Mouse (Mus musculus) kidney, postnatal 10 days (tissue): ENCODE measurements around the gene Nfkbib.

Experiments used
- DNase-seq: peaks from one replicate; pipeline ENCODE4 v3.0.0; 2021; ENCODE audit warnings: mixed read lengths

Gene Nfkbib

DNA sequence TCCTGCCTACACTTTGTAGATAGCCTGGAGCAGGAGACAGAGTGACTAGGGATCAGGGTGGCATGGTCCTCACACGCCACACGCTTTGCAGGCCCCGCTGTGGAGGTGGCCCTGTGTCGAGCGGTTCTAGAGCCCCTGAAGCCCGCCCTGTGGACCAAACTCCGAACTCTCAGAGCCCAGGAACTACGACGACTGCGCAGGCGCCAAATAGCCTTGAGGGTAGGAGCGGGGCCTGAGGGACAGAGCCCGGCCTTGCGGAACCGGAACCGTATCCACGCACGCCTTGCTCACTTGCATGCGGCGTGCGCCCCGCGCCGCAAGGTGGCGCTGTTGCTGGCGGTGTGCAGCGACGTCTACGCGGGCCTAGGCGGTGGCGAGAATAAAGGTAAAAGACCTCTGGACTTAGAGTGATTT is 29.3 kb upstream of the Nfkbib start:
- DNase-seq: peak; percentile 92

DNA sequence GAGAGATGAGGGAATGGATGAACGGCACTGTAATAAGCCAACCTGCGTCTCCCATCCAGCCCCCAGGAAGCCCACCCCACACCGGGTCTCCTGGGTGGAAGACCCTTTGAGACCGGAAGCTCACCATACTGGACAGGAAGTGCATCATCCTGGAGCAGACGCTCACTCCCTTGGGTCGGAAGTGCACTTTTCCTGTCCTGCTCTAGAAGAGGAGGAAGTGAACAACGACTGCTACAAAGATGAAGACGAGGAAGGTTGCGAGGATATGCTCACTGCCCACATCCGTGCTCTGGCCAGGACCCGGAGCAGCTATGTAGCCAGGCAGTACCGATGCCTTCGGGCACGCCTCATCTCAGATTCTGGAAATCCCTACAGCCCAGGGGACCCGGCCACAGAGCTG is 28.5 kb upstream of the Nfkbib start:
- peak; percentile 39 for DNase-seq

DNA sequence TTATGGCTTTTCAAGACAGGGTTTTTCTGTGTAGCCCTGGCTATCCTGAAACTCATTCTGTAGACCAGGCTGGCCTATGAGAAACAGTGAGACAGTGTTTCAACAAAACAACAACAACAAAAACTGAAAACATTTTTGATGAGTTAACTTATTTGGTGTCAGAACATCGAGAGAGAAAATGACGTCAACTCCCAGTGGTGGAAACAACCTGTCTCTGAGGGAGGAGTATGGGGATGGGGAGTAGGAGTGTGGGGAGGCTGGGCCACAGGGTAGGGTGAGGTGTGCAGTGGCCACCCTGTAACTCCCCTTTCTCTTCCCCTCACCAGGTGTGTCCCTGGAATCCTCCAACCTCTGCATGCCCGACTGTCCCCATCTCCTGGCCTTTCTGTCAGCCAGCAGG is 27.2 kb upstream of the Nfkbib start:
- DNase-seq: no peak

DNA sequence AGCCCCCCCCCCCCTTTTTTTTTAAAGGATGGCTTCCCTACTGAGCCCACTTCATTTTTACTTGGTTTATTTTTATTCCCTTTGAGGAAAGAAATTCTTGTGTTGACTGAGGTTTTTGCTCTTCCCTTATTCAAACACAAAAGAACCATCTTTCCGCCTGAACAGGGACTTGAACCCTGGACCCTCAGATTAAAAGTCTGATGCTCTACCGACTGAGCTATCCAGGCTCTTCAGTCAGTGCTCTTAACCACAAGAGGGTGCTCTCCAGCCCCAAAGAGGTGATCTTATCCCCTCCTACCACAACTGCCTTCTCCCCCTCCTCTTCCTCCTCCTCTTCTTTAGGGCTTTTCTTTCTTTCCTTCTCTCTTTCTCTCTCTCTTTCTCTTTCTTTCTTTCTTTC is 26.5 kb upstream of the Nfkbib start:
- peak; percentile 53 for DNase-seq

DNA sequence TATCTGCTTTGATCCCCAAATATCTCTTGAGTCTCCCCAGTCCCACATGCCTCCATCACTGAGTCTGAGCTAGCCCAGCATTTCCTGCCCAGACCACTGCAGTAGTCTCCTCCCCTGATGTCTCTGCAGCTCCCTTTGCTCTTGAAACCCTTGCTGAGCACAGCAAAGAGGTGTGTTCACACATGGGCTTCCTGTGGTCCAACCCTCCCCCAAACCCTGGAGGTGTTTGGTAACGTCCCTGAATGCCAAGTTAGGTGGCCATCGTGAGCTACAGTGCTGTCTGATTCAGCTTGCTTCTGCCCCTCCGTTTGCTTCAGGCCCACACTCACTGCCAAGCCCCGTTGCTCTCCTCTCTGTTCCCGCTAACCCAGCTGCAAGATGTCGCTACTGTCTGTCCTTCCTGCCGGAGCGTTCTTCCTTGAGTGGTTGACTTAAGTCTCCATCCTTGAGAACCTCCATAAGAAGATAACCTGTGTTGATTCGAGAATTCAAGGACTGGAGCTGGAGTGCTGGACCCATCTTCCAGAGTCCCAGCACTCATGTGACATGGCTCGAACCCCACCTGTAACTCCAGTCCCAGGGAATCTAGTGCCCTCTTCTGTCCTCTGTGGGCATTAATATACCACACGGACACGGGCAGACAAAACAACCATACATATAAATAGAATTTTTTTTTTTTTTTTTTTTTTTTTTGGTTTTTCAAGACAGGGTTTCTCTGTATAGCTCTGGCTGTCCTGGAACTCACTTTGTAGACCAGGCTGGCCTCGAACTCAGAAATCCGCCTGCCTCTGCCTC is 25.3 kb upstream of the Nfkbib start:
- DNase-seq: no peak

DNA sequence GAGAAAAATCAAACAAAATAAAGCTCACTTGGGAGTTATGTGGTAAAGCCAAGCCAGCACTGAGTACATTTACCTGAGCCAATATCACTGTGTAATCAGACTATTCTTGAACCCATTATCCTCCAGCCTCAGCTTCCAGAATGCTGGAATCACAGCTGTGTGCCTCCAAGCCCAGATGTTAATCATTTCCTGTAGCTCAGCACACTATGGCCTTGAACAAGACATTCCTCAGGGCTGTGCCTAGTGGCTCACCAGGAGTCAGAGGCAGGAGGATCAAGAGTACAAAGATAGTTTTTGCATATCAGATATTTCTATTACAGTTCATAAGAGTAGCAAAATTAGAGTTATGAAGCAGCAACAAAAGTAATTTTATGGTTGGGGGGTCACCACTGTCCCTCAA is 24.4 kb upstream of the Nfkbib start:
- no peak for DNase-seq

DNA sequence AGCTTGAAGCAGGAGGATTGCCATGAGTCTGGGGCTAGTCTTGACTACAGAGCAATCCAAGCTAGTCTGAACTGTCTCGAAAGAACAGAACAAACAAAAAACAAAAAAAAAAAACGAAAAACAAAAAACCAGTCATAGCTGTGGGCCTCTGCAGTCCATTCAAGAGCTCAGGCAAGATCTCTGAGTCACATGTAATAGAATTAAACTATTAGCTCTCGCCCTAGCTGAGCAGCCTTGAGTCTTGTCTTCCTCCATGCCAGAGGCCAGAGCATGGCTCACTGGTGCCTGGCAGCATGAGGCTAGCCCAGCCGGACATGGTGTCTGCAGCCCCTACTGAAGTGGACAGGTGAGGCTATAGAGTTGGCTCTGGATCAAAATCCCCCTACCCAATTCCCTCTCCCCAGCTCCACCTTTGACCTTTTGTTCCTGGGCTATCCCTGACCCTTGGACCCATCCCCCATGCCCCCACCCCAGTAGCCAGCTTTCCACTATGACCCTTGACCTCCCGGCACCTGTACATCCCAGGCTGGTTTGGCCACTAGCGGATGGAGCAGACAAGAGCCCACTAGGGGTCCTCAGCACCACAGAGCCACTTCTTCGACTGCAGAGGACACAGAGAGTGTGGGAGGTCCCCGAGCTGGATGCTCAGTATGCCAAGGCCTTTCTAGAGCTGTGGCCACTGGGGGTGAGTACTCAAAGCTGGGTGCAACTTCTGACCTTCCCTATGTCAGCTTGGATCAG is 22.9 kb upstream of the Nfkbib start:
- peak; percentile 63 for DNase-seq

DNA sequence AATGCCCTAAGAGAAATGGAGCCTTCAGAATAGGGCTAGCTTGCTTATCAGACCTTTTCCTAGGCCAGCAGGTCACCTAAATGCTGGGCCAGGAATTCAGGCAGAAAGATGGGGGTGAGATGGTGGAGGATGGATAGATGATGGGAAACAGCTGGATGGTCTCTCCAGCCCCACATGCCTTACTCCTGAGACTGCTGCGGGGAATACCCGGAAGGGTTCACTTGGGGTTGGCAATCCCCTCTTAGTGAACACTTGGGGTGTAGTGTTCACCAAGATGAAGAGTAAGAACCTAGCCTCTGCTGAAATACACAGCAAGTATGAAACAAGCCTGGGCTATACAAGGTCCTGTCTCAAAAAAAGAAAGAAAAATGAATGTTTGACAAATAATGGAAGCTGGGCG is 21.9 kb upstream of the Nfkbib start:
- no peak for DNase-seq

DNA sequence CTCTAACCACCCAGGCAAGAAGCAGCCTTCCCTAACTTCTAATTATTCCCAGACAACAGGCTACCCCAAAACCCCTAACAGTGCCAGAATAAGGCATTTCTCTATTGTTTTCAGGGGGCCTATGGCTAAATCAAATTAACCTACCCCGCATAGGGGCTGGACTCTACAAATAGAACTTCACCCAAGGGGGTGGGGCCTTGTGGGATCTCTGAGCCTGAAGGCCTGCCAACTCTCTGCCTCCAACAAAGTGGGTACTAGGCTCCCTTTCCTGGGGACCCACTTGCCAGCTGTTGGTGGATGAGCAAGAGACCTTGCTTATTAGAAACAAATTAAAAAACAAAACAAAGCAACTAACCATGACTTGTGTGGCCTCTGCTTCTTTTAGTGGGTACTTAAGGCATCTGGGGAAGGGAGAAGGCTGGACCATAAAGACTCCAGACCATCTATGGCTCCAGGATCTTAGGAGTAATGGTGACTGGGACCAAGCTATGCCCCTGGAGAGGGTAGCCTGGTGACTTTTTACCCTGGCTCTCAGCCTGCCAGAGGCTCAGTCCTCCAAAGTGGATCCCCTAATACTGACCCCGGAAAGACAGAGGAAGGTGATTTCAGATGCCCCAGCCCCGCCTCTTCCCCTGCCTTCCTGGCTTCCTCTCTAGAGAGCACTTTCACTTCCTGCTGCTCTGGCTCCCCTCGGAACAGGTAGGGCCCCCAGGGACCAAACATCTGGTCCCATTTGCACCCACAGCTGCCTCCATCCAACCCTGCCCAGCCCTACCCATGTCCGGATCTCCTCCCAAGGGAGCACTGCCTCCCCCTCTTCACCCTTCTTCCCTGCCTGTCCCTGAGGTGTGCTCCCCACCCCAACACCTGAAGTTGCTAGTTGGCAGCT is 21.2 kb upstream of the Nfkbib start, which contains the start of gene Rinl:
Gene Rinl, plus strand, starts transcription at position 663 of the 889 bp plus-strand sequence.
- no peak for DNase-seq

DNA sequence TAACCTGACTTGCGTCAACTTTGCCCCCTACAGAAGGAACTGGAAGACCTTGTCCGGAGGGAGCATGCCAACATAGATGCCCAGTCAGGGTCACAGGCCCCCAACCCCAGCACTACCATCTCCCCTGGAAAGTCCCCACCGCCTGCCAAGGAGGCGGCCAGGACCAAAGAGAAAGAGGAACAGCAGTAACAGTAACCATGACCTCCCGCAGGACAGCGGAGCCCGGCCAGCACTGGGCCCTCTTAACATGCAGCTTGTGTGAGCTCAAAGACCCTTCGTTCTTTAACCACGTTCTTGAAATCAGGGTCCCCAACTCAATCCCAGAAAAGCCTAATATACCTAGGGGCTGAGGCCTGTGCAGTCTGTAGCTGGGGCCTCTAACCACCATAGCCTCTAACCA is 20.6 kb upstream of the Nfkbib start:
- no peak for DNase-seq

DNA sequence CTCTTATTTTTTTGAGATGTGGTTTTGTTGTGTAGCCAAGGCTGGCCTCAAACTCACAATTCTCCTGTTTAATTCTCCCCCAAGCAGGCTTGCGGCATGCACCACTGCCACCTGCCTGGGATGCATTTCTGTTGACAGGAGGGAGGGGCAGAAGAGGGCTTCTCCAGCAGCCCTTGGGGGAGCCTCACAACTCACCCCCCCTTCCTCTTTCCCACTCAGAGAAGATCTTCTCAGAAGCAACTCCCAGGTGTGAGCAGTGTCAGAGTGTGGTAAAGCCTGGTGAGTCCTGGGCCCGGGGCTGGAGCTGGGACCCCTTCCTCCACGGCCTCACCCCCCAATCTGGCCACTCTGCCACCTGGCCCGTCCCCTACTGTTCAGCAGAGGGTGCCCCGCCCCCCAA is 17.8 kb upstream of the Nfkbib start:
- DNase-seq: no peak

DNA sequence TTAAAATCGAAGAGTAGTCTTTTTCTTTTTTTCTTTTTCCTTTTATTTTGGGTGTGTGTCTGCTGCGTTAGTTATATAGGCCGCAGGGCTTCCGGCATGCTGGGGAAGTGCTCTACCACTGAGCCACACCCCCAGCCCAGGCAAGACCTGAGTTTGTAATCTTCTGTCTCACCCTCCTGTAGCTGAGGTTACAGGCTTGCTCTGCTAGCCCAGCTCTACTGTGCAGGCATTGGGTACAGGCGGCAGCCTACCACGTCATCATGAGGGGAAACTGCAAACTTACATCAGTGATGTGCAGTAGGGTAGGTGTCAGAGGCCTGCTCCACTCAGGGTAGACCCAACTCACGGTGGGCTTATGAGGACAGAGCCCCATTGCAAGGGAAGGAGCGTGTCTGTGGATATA is 13.9 kb upstream of the Nfkbib start:
- DNase-seq: no peak

DNA sequence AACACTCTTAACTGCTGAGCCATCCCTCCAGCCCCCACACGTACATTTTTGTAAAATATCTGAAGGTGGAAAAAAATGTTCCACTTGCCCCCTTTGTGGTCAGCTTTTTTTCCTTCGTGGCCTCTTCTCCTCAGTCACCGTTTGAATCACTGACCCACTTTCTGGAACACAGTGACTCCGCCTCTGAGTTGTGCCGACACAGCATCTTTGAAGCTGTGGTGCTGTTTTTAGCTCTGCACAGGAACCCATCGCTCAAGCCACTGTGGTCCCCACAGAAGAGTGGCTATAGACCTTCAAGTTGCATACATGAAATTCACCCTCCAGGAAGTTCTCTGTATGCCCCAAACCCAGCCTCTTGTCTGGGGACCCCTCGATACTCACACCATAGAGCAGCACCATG is 13.5 kb upstream of the Nfkbib start:
- DNase-seq: no peak

DNA sequence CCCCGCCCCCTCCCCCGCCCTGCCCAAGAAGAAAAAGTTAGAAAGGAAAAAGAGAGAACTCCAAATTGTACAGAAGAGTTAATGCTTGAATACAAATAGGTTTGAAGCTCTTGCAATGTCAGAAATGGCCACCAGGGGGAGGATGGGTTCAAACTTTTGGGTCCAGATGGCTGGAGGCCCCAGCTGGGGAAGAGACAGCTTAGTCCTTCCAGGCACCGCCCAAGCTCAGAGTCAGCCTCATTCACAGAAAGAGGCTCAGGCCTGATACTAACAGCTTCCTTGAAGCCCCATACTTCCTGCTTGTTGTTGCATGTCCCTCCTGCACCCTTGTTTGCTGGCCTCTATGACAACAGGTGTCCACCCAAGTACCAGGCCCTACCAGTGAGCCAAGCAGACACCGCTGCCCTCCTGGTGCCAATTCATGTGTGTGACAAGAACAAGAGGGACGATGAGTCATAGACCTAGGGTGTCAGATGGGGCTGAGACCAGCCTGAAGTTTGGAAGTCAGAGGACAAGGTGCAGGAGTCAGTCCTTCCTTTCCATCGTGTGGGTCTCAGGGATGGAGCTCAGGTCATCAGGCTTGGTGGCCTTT is 12.9 kb upstream of the Nfkbib start:
- peak; percentile 95 for DNase-seq

DNA sequence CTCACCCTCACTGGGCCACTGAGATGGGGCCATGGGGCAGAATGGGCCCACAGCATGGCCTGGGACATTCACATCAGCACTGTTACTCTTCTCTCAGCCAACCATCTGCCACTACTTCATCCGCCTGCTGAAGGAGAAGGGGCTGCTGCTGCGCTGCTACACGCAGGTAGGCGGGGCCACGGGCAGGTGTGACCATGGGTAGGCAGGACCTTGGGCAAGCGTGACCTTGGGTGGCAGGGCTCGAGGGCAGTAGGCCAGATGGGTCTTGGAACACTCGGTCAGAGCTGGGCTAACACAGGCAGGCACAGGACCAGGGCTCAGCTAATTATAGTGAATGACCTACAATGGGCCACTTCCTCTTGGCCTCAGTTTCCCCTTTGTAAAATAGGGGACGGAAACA is 11.5 kb upstream of the Nfkbib start:
- DNase-seq: no peak

DNA sequence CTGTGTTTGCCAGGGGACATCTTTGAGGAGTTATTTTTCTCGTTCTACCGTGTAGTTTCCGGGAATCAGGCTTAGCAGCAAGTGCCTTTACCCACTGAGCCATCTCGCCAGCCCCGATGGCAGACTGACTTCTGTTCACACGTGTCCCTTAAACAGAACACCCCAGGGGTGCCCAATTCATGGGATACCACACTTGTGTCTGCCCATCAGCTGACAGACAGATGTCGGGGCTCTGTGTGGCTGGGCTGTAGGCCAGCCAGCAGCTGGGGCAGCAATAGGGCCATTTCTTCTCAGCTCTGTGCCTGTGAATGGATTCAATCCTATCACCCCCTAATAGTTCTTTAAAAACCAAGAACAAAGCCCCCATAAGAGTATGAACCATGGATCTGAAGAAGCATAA is 7.8 kb upstream of the Nfkbib start:
- no peak for DNase-seq

DNA sequence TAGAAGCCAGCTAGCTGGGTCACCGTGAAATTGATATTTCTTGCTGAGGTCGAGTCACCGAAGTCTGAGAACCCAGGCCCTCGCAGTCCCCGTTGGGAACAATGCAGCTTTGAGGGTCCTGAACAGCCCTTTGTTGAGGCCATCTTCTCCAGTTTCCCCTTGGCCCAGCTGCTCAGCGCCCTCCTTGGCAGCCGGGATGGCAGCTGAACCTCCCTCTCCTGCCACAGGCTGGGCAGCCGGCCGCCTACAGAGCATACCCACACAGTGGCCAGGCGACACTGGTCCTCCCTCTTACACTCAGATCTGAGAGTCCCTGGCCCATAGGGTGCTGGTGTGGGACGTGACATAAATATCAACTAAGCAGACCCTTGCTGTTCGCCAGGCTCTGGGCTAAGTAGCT is 6.9 kb upstream of the Nfkbib start:
- no peak for DNase-seq

DNA sequence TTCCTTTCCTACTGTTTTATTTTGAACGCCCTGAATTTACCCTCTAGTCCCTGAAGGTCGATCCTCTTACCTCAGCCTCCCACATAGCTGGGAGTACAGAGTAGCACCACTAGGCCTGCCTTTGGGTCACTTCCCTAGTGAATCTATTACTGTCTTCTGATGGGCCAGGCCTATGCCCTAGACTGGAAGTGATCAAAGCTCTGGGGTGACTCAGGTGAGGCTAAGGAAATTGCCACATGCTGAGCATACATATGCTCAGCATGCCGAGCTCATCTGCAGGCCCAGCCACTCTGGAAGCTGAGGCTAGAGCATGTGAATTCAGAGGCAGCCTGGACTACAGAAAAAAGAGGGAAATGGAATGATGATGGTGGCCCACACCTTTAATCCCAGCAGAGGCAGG is 5.9 kb upstream of the Nfkbib start:
- no peak for DNase-seq

DNA sequence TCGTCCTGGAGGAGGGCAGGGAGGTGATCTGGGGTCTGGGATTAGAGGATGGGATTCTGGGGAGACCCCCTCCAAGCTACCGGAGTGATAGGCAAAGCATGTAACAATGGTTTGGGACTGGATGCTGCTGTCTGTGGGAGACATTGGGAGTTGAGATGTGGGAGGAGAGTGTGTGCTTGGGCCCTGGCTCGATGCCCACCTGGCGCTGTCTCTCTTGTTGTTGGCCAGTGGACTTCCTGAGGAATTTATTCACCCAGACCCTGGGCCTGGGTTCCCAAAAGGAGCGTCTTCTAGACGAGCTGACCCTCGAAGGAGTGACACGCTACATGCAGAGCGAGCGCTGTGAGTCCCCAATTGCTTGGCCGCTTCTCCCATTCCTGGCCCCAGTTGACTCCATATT is 4.6 kb upstream of the Nfkbib start:
- DNase-seq: peak; percentile 63

DNA sequence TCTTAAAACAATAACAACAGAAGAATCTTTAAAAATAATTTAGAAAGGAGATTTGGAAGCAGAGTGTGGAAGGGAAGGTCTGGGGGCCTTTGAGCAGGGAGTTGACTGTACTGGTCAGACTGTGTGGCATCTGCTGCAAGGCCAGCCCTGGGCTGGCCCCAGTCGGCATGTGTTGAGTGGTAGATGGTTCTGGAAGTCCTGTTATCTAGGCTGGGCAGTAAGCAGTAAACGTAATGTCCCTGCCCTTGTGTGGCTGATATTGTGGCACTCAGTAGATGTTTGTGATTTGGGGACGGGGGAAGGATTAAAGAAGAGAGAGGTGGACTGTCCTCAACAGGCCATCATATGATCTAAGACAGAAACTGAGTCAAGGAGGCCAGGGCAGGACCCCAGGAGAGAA is 3.0 kb upstream of the Nfkbib start:
- DNase-seq: no peak

DNA sequence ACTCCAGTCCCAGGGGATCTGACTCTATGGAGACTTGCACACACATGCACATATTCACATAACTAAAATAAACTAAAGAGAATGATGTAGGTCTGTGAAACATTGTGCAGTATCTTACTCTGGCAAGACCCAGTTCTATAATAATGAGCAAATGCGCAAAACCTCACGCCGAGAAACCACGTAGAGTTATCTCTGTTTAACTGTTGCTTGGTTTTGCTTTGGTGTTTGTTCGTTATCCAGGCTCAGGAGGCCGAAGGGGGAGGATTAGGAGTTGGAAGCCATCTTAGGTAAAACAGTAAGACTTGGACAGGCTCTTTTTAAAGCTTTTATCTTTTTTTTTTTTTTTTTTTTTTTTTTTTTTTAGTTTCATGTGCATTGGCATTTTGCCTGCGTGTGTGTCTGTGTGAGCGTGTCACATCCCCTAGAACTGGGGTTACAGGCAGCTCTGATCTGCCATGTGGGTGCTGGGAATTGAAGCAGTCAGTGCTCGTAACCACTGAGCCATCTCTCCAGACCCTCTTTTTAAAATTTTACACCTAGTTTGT is 2.2 kb upstream of the Nfkbib start:
- no peak for DNase-seq

DNA sequence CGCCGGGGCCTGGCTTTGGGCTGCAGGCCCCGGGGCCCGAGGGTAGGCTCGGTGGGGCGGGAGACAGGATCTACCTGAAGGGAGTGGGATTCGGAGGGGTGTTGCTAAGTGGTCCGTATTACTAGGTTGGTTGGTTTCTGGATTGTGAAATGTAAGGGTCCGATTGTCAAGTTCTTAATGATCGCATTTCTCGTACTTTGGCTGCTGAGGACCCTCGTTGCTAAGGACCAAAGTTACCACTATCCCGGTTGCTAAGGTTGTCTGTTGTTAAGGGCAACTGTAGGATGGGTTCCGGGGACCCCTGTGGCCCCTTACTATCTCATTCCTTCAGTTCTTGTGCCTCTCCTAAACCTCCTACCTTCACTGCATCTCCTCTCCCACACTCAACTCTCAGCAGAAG is 402 bp downstream of the Nfkbib start:
- no peak for DNase-seq
